Mouse (Mus musculus): ENCODE data around the gene Arhgef18. TPM values are rescaled to one million over a fixed set of nuclear protein-coding genes. Genes with fewer than 3 reads are reported as not detected.

Arhgef18 gene
- polyA plus RNA-seq, 1 experiment: not detected

GRCm38 (mm10) chr8:3389506-3389905 lies 3.3 kb upstream of the Arhgef18 start:
- no peak for TF ChIP-seq POLR2A (IDR thresholded peaks at IDR 0.05; ENCODE audit: insufficient read depth, low read depth, low read length)
- H3K27ac ChIP-seq (ENCODE audit: insufficient read depth, low read depth, low read length): no peak overlapping the region
- WGBS: 97% methylated on average over 1 of the region's 1 CpGs
- no peak overlapping the region for H3K4me3 ChIP-seq (ENCODE audit: insufficient read depth, low read depth, low read length)
- peaks cover 12% of the 10 kb centered on the region for H3K4me1 ChIP-seq (ENCODE audit: control insufficient read depth, insufficient read depth, low read length)

DNA sequence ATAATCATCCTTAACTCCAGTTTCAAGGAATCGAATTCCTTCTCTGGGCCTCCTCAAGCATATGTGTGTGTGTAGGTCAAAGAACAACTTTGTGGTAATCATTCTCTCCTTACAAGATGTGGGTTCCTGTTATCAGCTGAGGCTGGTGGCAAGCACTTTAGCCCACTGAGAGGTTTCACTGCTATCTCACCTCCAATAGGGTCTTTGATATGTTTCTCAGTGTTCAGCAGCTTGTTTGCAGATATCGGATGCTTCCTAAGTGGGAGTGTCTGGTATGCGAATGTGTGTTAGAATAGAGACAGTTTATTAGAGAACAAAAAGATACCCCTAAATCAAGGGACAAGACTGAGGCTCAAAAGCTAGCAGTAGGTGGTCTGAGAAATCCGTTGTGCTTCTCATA lies 513 bp upstream of the Arhgef18 start:
- Histone ChIP-seq H3K4me1 (ENCODE audit: control insufficient read depth, insufficient read depth, low read length) (peaks cover 12% of the 10 kb centered on the region), H3K27ac (ENCODE audit: insufficient read depth, low read depth, low read length) (no peak overlapping the region), H3K4me3 (ENCODE audit: insufficient read depth, low read depth, low read length) (peak overlapping the region; percentile 88)
- no peak for TF ChIP-seq CTCF (IDR thresholded peaks at IDR 0.05; ENCODE audit: insufficient read depth, low read depth, low read length)
- TF ChIP-seq POLR2A (IDR thresholded peaks at IDR 0.05; ENCODE audit: insufficient read depth, low read depth, low read length): no peak
- 27% methylated on average over 4 of the region's 4 CpGs for WGBS

DNA sequence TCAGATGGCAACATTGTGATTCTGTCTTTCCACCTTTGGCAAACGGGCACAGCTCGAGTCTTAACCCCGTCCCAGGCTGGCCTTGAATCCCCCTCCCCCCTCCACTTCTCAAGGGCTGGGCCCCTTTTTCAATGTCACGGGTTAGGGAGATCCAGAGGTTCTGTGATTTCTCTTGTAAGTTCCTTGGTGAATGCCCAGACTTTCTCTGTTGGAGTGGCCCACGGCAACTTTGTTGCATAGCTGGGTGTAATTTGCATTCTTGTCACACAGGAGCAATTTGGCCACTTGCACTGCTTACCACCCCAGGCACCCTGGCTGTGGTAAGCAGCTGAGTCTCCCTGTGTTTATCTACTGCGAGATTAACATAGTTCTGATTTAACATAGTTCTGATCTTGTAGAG lies 1.8 kb downstream of the Arhgef18 start:
- no peak overlapping the region for H3K4me3 ChIP-seq (ENCODE audit: insufficient read depth, low read depth, low read length)
- TF ChIP-seq CTCF (IDR thresholded peaks at IDR 0.05; ENCODE audit: insufficient read depth, low read depth, low read length): no peak
- no peak for TF ChIP-seq POLR2A (IDR thresholded peaks at IDR 0.05; ENCODE audit: insufficient read depth, low read depth, low read length)
- 29% methylated on average over 6 of the region's 6 CpGs for WGBS
- peaks cover 12% of the 10 kb centered on the region for H3K4me1 ChIP-seq (ENCODE audit: control insufficient read depth, insufficient read depth, low read length)
- no peak overlapping the region for H3K27ac ChIP-seq (ENCODE audit: insufficient read depth, low read depth, low read length)

DNA sequence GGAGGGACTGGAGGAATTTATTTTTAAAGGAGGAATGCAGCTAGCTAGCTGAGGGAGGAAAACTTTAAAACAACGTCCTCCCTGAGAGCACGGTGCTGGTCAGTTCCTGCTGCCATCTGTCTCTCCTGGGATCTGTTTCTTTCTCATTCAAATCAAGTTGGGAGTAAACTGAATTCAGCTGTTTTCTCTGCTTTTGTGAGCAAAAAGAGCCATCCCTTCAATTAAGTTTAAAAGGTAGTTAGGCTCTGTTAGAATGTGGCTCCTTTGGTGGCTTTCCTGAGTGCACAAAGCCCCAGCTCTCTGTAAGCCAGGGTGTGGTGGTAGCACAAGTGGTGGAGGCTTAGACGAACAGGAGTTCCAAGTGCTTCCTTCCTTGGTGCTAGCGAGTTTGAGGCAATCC lies 2.4 kb downstream of the Arhgef18 start:
- TF ChIP-seq POLR2A (IDR thresholded peaks at IDR 0.05; ENCODE audit: insufficient read depth, low read depth, low read length) (no peak), CTCF (IDR thresholded peaks at IDR 0.05; ENCODE audit: insufficient read depth, low read depth, low read length) (no peak)
- Histone ChIP-seq H3K4me1 (ENCODE audit: control insufficient read depth, insufficient read depth, low read length) (peaks cover 12% of the 10 kb centered on the region), H3K4me3 (ENCODE audit: insufficient read depth, low read depth, low read length) (no peak overlapping the region), H3K27ac (ENCODE audit: insufficient read depth, low read depth, low read length) (no peak overlapping the region)
- 41% methylated on average over 4 of the region's 4 CpGs for WGBS

DNA sequence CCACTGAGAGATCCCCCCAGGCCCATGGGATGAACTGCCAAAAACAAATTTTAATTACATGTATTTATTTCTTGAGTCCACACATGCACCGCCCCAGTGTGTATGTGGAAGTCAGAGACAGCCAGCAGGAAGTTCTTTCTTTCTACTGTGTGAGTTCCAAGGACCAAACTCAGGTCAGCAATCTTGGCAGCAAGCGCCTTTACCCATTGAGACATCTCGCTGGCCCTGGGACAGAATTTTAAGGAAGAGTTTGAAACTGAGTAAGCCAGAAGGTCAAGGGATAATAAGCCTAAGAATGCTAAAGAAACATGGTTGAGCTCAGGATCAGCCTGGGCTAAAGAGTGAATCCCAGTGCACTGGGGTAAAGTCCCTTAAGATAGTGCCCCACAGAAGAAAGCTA lies 4.8 kb downstream of the Arhgef18 start:
- no peak for TF ChIP-seq CTCF (IDR thresholded peaks at IDR 0.05; ENCODE audit: insufficient read depth, low read depth, low read length)
- TF ChIP-seq POLR2A (IDR thresholded peaks at IDR 0.05; ENCODE audit: insufficient read depth, low read depth, low read length): no peak
- H3K4me3 ChIP-seq (ENCODE audit: insufficient read depth, low read depth, low read length): no peak overlapping the region
- H3K4me1 ChIP-seq (ENCODE audit: control insufficient read depth, insufficient read depth, low read length): peaks cover 12% of the 10 kb centered on the region
- no peak overlapping the region for H3K27ac ChIP-seq (ENCODE audit: insufficient read depth, low read depth, low read length)
- whole genome bisulfite sequencing: 66% methylated on average over 3 of the region's 3 CpGs

GRCm38 (mm10) chr8:3400509-3400908 lies 7.7 kb downstream of the Arhgef18 start:
- no peak for TF ChIP-seq CTCF (IDR thresholded peaks at IDR 0.05; ENCODE audit: insufficient read depth, low read depth, low read length)
- no peak for TF ChIP-seq POLR2A (IDR thresholded peaks at IDR 0.05; ENCODE audit: insufficient read depth, low read depth, low read length)
- 35% methylated on average over 2 of the region's 2 CpGs for WGBS
- Histone ChIP-seq H3K4me3 (ENCODE audit: insufficient read depth, low read depth, low read length) (no peak overlapping the region), H3K4me1 (ENCODE audit: control insufficient read depth, insufficient read depth, low read length) (no peaks in the 10 kb centered on the region), H3K27ac (ENCODE audit: insufficient read depth, low read depth, low read length) (no peak overlapping the region)

DNA sequence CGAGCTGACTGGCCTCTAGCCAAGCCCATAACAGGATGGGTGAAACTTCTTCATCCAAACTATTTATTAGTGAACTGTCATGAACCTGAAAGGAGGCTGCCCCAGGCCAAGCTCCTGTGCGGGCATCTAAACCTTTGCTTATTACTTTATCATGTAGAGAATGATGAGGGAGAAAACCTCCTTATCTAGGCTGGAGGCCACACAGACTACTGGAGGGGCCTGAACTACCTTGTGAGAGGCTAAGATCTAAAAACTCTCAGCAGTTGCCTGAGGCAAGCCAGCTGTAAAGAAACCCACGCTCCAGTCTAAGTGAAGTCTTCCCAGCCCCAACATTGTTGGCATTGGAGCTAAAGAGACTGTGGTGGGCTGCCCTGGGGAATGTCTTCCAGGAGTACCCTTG lies 14.6 kb downstream of the Arhgef18 start:
- 88% methylated on average over 3 of the region's 3 CpGs for WGBS
- no peaks in the 10 kb centered on the region for H3K4me1 ChIP-seq (ENCODE audit: control insufficient read depth, insufficient read depth, low read length)
- no peak overlapping the region for H3K4me3 ChIP-seq (ENCODE audit: insufficient read depth, low read depth, low read length)
- no peak overlapping the region for H3K27ac ChIP-seq (ENCODE audit: insufficient read depth, low read depth, low read length)
- TF ChIP-seq CTCF (IDR thresholded peaks at IDR 0.05; ENCODE audit: insufficient read depth, low read depth, low read length): no peak
- TF ChIP-seq POLR2A (IDR thresholded peaks at IDR 0.05; ENCODE audit: insufficient read depth, low read depth, low read length): no peak

- WGBS: 92% methylated on average over 2 of the region's 2 CpGs
- no peak overlapping the region for H3K4me3 ChIP-seq (ENCODE audit: insufficient read depth, low read depth, low read length)
- TF ChIP-seq POLR2A (IDR thresholded peaks at IDR 0.05; ENCODE audit: insufficient read depth, low read depth, low read length): no peak
- no peak for TF ChIP-seq CTCF (IDR thresholded peaks at IDR 0.05; ENCODE audit: insufficient read depth, low read depth, low read length)
These were observed 18.3 kb downstream of the Arhgef18 start for GRCm38 (mm10) chr8:3411085-3411484.

DNA sequence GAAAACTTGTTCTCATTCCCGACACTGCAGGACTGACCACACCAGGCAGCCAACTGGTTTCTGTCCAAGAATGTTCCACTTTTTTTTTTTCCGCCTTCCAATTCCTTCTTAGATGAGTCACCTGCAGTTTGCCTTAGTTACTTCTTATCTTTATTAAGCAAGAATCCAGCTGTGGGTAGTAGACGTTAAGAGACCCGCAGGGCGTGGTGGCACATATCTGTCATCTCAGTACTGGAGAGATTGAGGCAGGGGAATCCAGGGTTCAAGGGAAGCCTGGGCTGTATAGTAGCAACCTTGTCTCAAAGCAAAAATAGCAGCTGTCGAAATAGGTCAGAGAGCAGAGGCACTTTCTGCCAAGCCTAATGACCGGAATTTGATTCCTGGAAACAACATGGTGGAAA lies 19.1 kb downstream of the Arhgef18 start:
- 74% methylated on average over 7 of the region's 7 CpGs for WGBS
- TF ChIP-seq CTCF (IDR thresholded peaks at IDR 0.05; ENCODE audit: insufficient read depth, low read depth, low read length): no peak
- TF ChIP-seq POLR2A (IDR thresholded peaks at IDR 0.05; ENCODE audit: insufficient read depth, low read depth, low read length): no peak
- Histone ChIP-seq H3K4me3 (ENCODE audit: insufficient read depth, low read depth, low read length) (no peak overlapping the region), H3K4me1 (ENCODE audit: control insufficient read depth, insufficient read depth, low read length) (peaks cover 5% of the 10 kb centered on the region; the same call in 1 of the 2 replicates), H3K27ac (ENCODE audit: insufficient read depth, low read depth, low read length) (no peak overlapping the region)

More at GRCm38 (mm10) chr8:3411085-3411484, 18.3 kb downstream of the Arhgef18 start:
- Histone ChIP-seq H3K4me1 (ENCODE audit: control insufficient read depth, insufficient read depth, low read length) (peaks cover 5% of the 10 kb centered on the region; the same call in 1 of the 2 replicates), H3K27ac (ENCODE audit: insufficient read depth, low read depth, low read length) (no peak overlapping the region)

- TF ChIP-seq POLR2A (IDR thresholded peaks at IDR 0.05; ENCODE audit: insufficient read depth, low read depth, low read length) (no peak), CTCF (IDR thresholded peaks at IDR 0.05; ENCODE audit: insufficient read depth, low read depth, low read length) (no peak)
- Histone ChIP-seq H3K4me3 (ENCODE audit: insufficient read depth, low read depth, low read length) (no peak overlapping the region), H3K27ac (ENCODE audit: insufficient read depth, low read depth, low read length) (no peak overlapping the region), H3K4me1 (ENCODE audit: control insufficient read depth, insufficient read depth, low read length) (peaks cover 8% of the 10 kb centered on the region; the same call in 1 of the 2 replicates)
- 94% methylated on average over 1 of the region's 1 CpGs for WGBS
These were observed 20.0 kb downstream of the Arhgef18 start for GRCm38 (mm10) chr8:3412816-3413215.
